Mouse (Mus musculus) heart, adult 2 months (tissue): ENCODE data around the gene Polq.
A peak's percentile ranks its signal among the peaks of the same experiment; 100 is the strongest.

Experiments
- CTCF ChIP-seq: fragments of 200-600 bp; IDR thresholded peaks from 2 replicates; pipeline ENCODE4 v1.8.1; 2022; ENCODE audit warnings: antibody characterized with exemption, mild to moderate bottlenecking, moderate library complexity
- EP300 ChIP-seq: fragments of 200-500 bp; IDR thresholded peaks from 2 replicates; pipeline ENCODE4 v1.6.1; 2011; ENCODE audit warnings: low read depth, low read length, control low read depth; ENCODE audit not compliant: insufficient read depth
- POLR2A ChIP-seq: fragments of 200-500 bp; IDR thresholded peaks from 2 replicates; pipeline ENCODE4 v1.6.1; 2011; ENCODE audit warnings: mild to moderate bottlenecking, low read depth, low read length, control low read depth; ENCODE audit not compliant: insufficient read depth

DNA sequence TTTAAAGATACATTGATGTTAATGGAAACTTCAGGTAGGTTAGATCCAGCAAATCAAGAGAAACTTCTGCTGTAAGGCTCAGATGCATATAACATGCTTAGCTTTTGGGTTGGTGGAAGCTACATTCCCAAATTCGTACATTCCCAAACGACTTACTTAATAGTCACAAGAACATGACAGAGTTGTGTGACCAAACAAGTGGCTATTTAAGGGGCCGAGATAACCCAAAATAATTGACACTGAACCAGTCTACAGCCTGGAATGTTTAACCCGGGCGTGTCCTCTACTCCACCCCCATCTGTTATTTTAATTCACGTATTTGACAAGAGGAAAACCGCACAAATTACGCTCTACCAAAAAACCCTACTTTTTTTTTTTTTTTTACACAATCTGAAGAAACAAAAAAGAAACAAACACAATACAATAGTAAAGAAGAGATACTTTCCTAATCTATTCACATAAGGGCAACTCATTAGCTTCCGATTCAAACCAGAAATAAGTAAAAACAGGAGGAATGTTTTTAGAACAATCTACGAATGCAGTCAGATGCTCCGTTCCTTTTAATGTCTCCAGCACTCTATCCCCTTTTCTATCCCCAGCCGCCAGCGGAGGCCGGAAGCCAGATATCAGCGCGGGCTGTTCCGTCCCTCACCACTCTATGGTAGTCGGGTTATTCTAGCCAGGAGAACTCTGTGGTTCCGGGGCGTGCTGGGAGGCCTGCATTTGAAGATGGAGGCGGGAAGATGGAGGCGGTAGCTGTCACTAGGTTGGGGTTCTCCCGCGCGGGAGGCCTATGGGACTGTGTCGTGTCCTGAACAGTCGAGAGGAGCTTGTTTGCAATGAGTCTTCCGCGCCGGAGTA lies at the start of gene Polq:
- TF ChIP-seq POLR2A (peak; percentile 74), EP300 (0 out of 2 replicates have a peak, but pooled peaks have one; percentile 22), CTCF (0 out of 2 replicates have a peak, but pooled peaks have one; percentile 19)
